ENCODE assay signal across 11 mouse cellular contexts in genomic region chr16:56246031-56246430, GRCm38 (mm10).
"Had no signal": no experiment of that assay in that cellular context is flagged by ENCODE, and none has a peak within 500 bp of the region (broad histone marks: within the 10 kb centered on the region; RNA-seq: fewer than 3 reads in every experiment).

No protein-coding gene starts in this region.

- ATAC-seq: intestine, embryonic 16.5 days; midbrain, embryonic 16.5 days had no signal

- H3K4me1 ChIP-seq: limb, embryonic 13.5 days; midbrain, embryonic 12.5 days; stomach, embryonic 15.5 days had no signal

- H3K4me2 ChIP-seq: limb, embryonic 13.5 days; midbrain, embryonic 12.5 days; stomach, embryonic 15.5 days had no signal

- H3K36me3 ChIP-seq: limb, embryonic 13.5 days; midbrain, embryonic 12.5 days; stomach, embryonic 15.5 days had no signal

- H3K9me3 ChIP-seq: limb, embryonic 13.5 days; midbrain, embryonic 12.5 days; stomach, embryonic 15.5 days had no signal

- H3K27me3 ChIP-seq: limb, embryonic 13.5 days; midbrain, embryonic 12.5 days; stomach, embryonic 15.5 days had no signal

- H3K9ac ChIP-seq: limb, embryonic 13.5 days; liver, embryonic 14.5 days; midbrain, embryonic 12.5 days; stomach, embryonic 15.5 days had no signal

- H3K27ac ChIP-seq: limb, embryonic 13.5 days; liver, embryonic 14.5 days; midbrain, embryonic 12.5 days; stomach, embryonic 15.5 days had no signal

- DNase-seq: left cerebral cortex, postnatal 4 days; lung, adult 18-20 months; right cerebral cortex, postnatal 14 days; thymus, adult 2 months; thymus, postnatal 25 days had no signal

- H3K4me3 ChIP-seq: limb, embryonic 13.5 days; midbrain, embryonic 12.5 days; stomach, embryonic 15.5 days had no signal
